Mouse (Mus musculus): ENCODE measurements around the gene Ccdc61.

Ccdc61 gene

GRCm38 (mm10) chr7:18910241-18910831 lies at the start of gene Ccdc61:
Ccdc61 (minus strand) TSS chr7:18910415.
- peak; percentile 99 for DNase-seq (ENCODE audit: low read depth, low spot score)

GRCm38 (mm10) chr7:18959446-18959845 lies 49.2 kb upstream of the Ccdc61 start:
- no peak for DNase-seq (ENCODE audit: low read depth, low spot score)

- DNase-seq (ENCODE audit: low read depth, low spot score) = no peak
These were observed 48.2 kb upstream of the Ccdc61 start for GRCm38 (mm10) chr7:18958384-18958766.

- DNase-seq (ENCODE audit: low read depth, low spot score) = peak; percentile 81
These were observed 47.6 kb upstream of the Ccdc61 start for GRCm38 (mm10) chr7:18957569-18958383.

- peak; percentile 53 for DNase-seq (ENCODE audit: low read depth, low spot score)
These were observed 41.2 kb upstream of the Ccdc61 start for GRCm38 (mm10) chr7:18951397-18951796.

GRCm38 (mm10) chr7:18950523-18951315 lies 40.5 kb upstream of the Ccdc61 start:
- DNase-seq (ENCODE audit: low read depth, low spot score) = peak; percentile 34

- DNase-seq (ENCODE audit: low read depth, low spot score) = no peak
These were observed 39.7 kb upstream of the Ccdc61 start for GRCm38 (mm10) chr7:18949781-18950522.

GRCm38 (mm10) chr7:18948151-18948550 lies 37.9 kb upstream of the Ccdc61 start:
- no peak for DNase-seq (ENCODE audit: low read depth, low spot score)

GRCm38 (mm10) chr7:18942815-18943214 lies 32.6 kb upstream of the Ccdc61 start:
- no peak for DNase-seq (ENCODE audit: low read depth, low spot score)

GRCm38 (mm10) chr7:18942376-18942775 lies 32.2 kb upstream of the Ccdc61 start:
- DNase-seq (ENCODE audit: low read depth, low spot score) = peak; percentile 15

- DNase-seq (ENCODE audit: low read depth, low spot score) = no peak
These were observed 17.5 kb upstream of the Ccdc61 start for GRCm38 (mm10) chr7:18927759-18928158.

- DNase-seq (ENCODE audit: low read depth, low spot score) = no peak
These were observed 16.7 kb upstream of the Ccdc61 start for GRCm38 (mm10) chr7:18926911-18927310.

- no peak for DNase-seq (ENCODE audit: low read depth, low spot score)
These were observed 16.0 kb upstream of the Ccdc61 start for GRCm38 (mm10) chr7:18926041-18926790.

- DNase-seq (ENCODE audit: low read depth, low spot score) = peak; percentile 88
These were observed 15.1 kb upstream of the Ccdc61 start, which contains the start of gene Nova2 for GRCm38 (mm10) chr7:18925162-18925938. Nova2 (plus strand) TSS chr7:18925888.

GRCm38 (mm10) chr7:18924321-18924720 lies 14.1 kb upstream of the Ccdc61 start:
- DNase-seq (ENCODE audit: low read depth, low spot score) = no peak

- no peak for DNase-seq (ENCODE audit: low read depth, low spot score)
These were observed 13.5 kb upstream of the Ccdc61 start for GRCm38 (mm10) chr7:18923711-18924191.

- no peak for DNase-seq (ENCODE audit: low read depth, low spot score)
These were observed 13.1 kb upstream of the Ccdc61 start for GRCm38 (mm10) chr7:18923267-18923666.

- no peak for DNase-seq (ENCODE audit: low read depth, low spot score)
These were observed 12.6 kb upstream of the Ccdc61 start for GRCm38 (mm10) chr7:18922807-18923206.

GRCm38 (mm10) chr7:18921069-18921468 lies 10.9 kb upstream of the Ccdc61 start:
- peak; percentile 48 for DNase-seq (ENCODE audit: low read depth, low spot score)

GRCm38 (mm10) chr7:18917931-18918330 lies 7.7 kb upstream of the Ccdc61 start:
- no peak for DNase-seq (ENCODE audit: low read depth, low spot score)

All from A20 (cell line).